Mouse (Mus musculus) right cerebral cortex, postnatal 25 days (tissue): ENCODE results near the gene Serpinb9c.
"Not testable (repeated sequence)": the region's sequence is repeated elsewhere in the genome, so short reads cannot be mapped to it uniquely, and the experiment has no call there.

Experiments
- DNase-seq: peaks from one replicate; pipeline ENCODE4 v3.0.0; 2022

Serpinb9c gene

GRCm38 (mm10) chr13:33159642-33160041 is at the start of gene Serpinb9c:
Serpinb9c (minus strand) TSS chr13:33159742.
- no peak for DNase-seq

- no peak for DNase-seq
Measured at GRCm38 (mm10) chr13:33199740-33200139, 40.2 kb upstream of the Serpinb9c start.

GRCm38 (mm10) chr13:33192659-33193058 is 33.1 kb upstream of the Serpinb9c start, which contains the start of gene Serpinb9d:
Serpinb9d (plus strand) TSS chr13:33192959.
- no peak for DNase-seq

GRCm38 (mm10) chr13:33190486-33190885 is 30.9 kb upstream of the Serpinb9c start:
- not testable (repeated sequence) for DNase-seq

GRCm38 (mm10) chr13:33141435-33141834 is 18.1 kb downstream of the Serpinb9c start:
- no peak for DNase-seq

GRCm38 (mm10) chr13:33137717-33138116 is 21.8 kb downstream of the Serpinb9c start:
- peak; percentile 10 for DNase-seq

- DNase-seq: no peak
Measured at GRCm38 (mm10) chr13:33113054-33113453, 46.5 kb downstream of the Serpinb9c start.

GRCm38 (mm10) chr13:33105626-33106025 is 53.9 kb downstream of the Serpinb9c start:
- no peak for DNase-seq
